Mouse (Mus musculus) liver, embryonic 14.5 days (tissue): Measurements from ENCODE around the gene Caly. TPM values are rescaled to one million over a fixed set of nuclear protein-coding genes. Genes with fewer than 3 reads are reported as not detected.

Source experiments
- ATAC-seq: fragments of 200-750 bp; cut with Nextera tagmentation; 2 replicates; pipeline ENCODE4 v1.8.0; 2017; ENCODE audit warnings: moderate number of reproducible peaks, mild to moderate bottlenecking, moderate library complexity; ENCODE audit not compliant: insufficient read depth
- DNase-seq, 3 experiments: peaks; one replicate each; pipeline ENCODE4 v3.0.0-alpha.2; 2012 to 2013; ENCODE audit warnings: low read depth in 3 of 3, low spot score in 3 of 3
- H3K27ac ChIP-seq: fragments of 300-500 bp; sonication (generic); 2 replicates; pipeline ENCODE4 v1.5.1; 2014; ENCODE audit warnings: moderate library complexity, mild to moderate bottlenecking, control low read depth, inconsistent platforms
- H3K27me3 ChIP-seq: fragments of 300-500 bp; sonication (generic); 2 replicates; pipeline ENCODE4 v1.6.1; 2014; ENCODE audit warnings: mild to moderate bottlenecking, low read length, moderate library complexity; ENCODE audit not compliant: control insufficient read depth, insufficient read depth
- H3K36me3 ChIP-seq: fragments of 300-500 bp; sonication (generic); replicated peaks from 2 replicates; pipeline ENCODE4 v1.6.1; 2014; ENCODE audit warnings: low read depth; ENCODE audit not compliant: control insufficient read depth, insufficient read depth
- H3K4me1 ChIP-seq, 2 experiments: fragments of 200-500 bp in 1 of 2; fragments of 300-500 bp in 1 of 2; sonication (generic) in 1 of 2; replicated peaks; 2 replicates each; pipeline ENCODE4 v1.6.1; 2012 to 2014; ENCODE audit warnings: antibody characterized with exemption in 1 of 2, inconsistent platforms in 1 of 2, low read length in 1 of 2; ENCODE audit not compliant: control insufficient read depth in 2 of 2, insufficient read depth in 2 of 2
- H3K4me2 ChIP-seq: fragments of 300-500 bp; sonication (generic); 2 replicates; pipeline ENCODE4 v1.6.1; 2014; ENCODE audit warnings: low read depth, mild to moderate bottlenecking, control low read depth, moderate library complexity
- H3K4me3 ChIP-seq, 2 experiments: fragments of 200-500 bp in 1 of 2; fragments of 300-500 bp in 1 of 2; sonication (generic) in 1 of 2; 2 replicates each; pipeline ENCODE4 v1.5.1; 2012 to 2014; ENCODE audit warnings: low read depth in 2 of 2, low read length in 2 of 2, mild to moderate bottlenecking in 2 of 2, control low read depth in 1 of 2, inconsistent platforms in 1 of 2, moderate library complexity in 1 of 2; ENCODE audit not compliant: insufficient read depth in 1 of 2
- H3K9ac ChIP-seq: fragments of 300-500 bp; sonication (generic); replicated peaks from 2 replicates; pipeline ENCODE4 v1.6.1; 2014; ENCODE audit warnings: mild to moderate bottlenecking, control low read depth, moderate library complexity
- H3K9me3 ChIP-seq: fragments of 300-500 bp; sonication (generic); 2 replicates; pipeline ENCODE4 v1.6.1; 2016; ENCODE audit warnings: low read length, mixed read lengths; ENCODE audit not compliant: control insufficient read depth
- CTCF ChIP-seq: IDR thresholded peaks from 2 replicates; pipeline ENCODE4 v1.5.1; 2016; ENCODE audit warnings: antibody characterized with exemption, low read depth, control low read depth
- EP300 ChIP-seq: IDR thresholded peaks from 2 replicates; pipeline ENCODE4 v1.6.1; 2016; ENCODE audit warnings: antibody characterized with exemption, low read depth
- WGBS: fragments of 180-500 bp; shearing (Covaris S2); extraction: QIAGEN DNeasy Blood & Tissue Kit; methylation state at CpG from one replicate; pipeline ENCODE4 v1.1.7; 2014; ENCODE audit not compliant: insufficient replicate concordance; 5-methylcytosine and 5-hydroxymethylcytosine counted together
- polyA plus RNA-seq, 2 experiments: library from polyadenylated mRNA; depleted of rRNA in 1 of 2; stranded (reverse) in 1 of 2; unstranded in 1 of 2; fragments of >200 nt; fragmentation: Nextera tagmentation in 1 of 2; extraction: Ambion mirVana in 1 of 2; gene quantifications; 2 replicates each; pipeline versions ENCODE4 v1.2.1 to v1.2.3; 2012 to 2014

Caly gene
- polyA plus RNA-seq, 2 experiments, result not detected

GRCm38 (mm10) chr7:140092924-140093528, 10.7 kb upstream of the Caly start, which contains the start of gene Prap1:
TSS of gene Prap1 (plus strand) at chr7:140093395.
- 51% methylated on average over 5 of the region's 5 CpGs for WGBS
- no peak within 1 kb of the TSS for H3K4me2 ChIP-seq

DNA sequence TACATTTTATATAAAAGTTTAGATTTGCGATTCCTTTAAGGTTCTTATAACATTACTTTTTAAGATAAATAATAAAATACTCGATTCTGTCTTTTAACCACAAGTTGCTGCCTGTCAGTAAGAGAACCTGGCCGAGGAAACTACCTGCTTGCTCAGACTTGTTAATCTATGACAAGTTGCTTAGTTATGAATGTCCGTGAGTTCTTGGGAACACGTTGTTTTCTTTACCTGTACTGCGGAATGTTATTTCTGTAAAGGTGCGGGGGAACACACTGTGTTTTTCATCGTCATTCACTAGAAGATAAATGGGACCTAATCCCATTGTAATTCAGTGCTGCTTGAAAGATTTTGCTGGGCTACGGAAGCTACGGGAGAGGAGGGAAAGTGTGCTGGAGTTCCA, 8.3 kb upstream of the Caly start:
- Histone ChIP-seq H3K9me3 (no peaks in the 10 kb centered on the region), H3K4me1 (no peaks in the 10 kb centered on the region), H3K4me3 (no peak overlapping the region), H3K27ac (no peak overlapping the region), H3K27me3 (no peaks in the 10 kb centered on the region; the same call in 1 of the 2 replicates), H3K36me3 (no peaks in the 10 kb centered on the region), H3K4me2 (no peak overlapping the region), H3K9ac (no peak overlapping the region)
- no peak for TF ChIP-seq EP300
- no peak for TF ChIP-seq CTCF
- WGBS, result 65% methylated on average over 10 of the region's 10 CpGs
- ATAC-seq (no peak), DNase-seq (no peak)

More at GRCm38 (mm10) chr7:140092924-140093528, 10.7 kb upstream of the Caly start, which contains the start of gene Prap1:
- Histone ChIP-seq H3K9ac (no peak within 1 kb of the TSS), H3K4me1 (no peaks in the 10 kb centered on the region), H3K9me3 (no peaks in the 10 kb centered on the region), H3K27ac (no peak within 1 kb of the TSS), H3K36me3 (no peaks in the 10 kb centered on the region), H3K27me3 (no peaks in the 10 kb centered on the region; the same call in 1 of the 2 replicates), H3K4me3 (no peak within 1 kb of the TSS)
- DNase-seq (no peak), ATAC-seq (no peak)
- TF ChIP-seq EP300, result no peak
- no peak for TF ChIP-seq CTCF

GRCm38 (mm10) chr7:140081408-140082241, 723 bp downstream of the Caly start:
- H3K27ac ChIP-seq, result no peak overlapping the region
- H3K4me1 ChIP-seq, result no peaks in the 10 kb centered on the region
- no peak for ATAC-seq
- 24% methylated on average over 20 of the region's 20 CpGs for WGBS
- peaks cover 33% of the 10 kb centered on the region for H3K27me3 ChIP-seq
- no peak overlapping the region for H3K4me3 ChIP-seq
- H3K9me3 ChIP-seq, result no peaks in the 10 kb centered on the region
- TF ChIP-seq EP300, result no peak
- no peak for TF ChIP-seq CTCF
- no peak overlapping the region for H3K4me2 ChIP-seq
- no peak for DNase-seq
- H3K36me3 ChIP-seq, result no peaks in the 10 kb centered on the region
- no peak overlapping the region for H3K9ac ChIP-seq

GRCm38 (mm10) chr7:140080503-140081156, 1.7 kb downstream of the Caly start:
- no peak for ATAC-seq
- WGBS, result 5% methylated on average over 24 of the region's 24 CpGs
- Histone ChIP-seq H3K4me3 (no peak overlapping the region), H3K9me3 (no peaks in the 10 kb centered on the region), H3K36me3 (no peaks in the 10 kb centered on the region), H3K27me3 (peaks cover 33% of the 10 kb centered on the region), H3K4me1 (no peaks in the 10 kb centered on the region), H3K27ac (no peak overlapping the region), H3K4me2 (no peak overlapping the region), H3K9ac (no peak overlapping the region)
- DNase-seq, result peak; percentile 13 to 16 (median 14)
- TF ChIP-seq CTCF (no peak), EP300 (no peak)

- no peak overlapping the region for H3K4me2 ChIP-seq
- TF ChIP-seq CTCF, result peak; percentile 76
- no peak for TF ChIP-seq EP300
- no peaks in the 10 kb centered on the region for H3K9me3 ChIP-seq
- H3K36me3 ChIP-seq, result no peaks in the 10 kb centered on the region
- ATAC-seq, result no peak
- no peak overlapping the region for H3K27ac ChIP-seq
- peaks cover 33% of the 10 kb centered on the region for H3K27me3 ChIP-seq
- H3K9ac ChIP-seq, result no peak overlapping the region
- H3K4me3 ChIP-seq, result no peak overlapping the region
- WGBS, result 6% methylated on average over 5 of the region's 5 CpGs
- peak; percentile 35 to 48 (median 46) for DNase-seq
- no peaks in the 10 kb centered on the region for H3K4me1 ChIP-seq
Measured at GRCm38 (mm10) chr7:140078711-140079110, 3.6 kb downstream of the Caly start.
